In the genomic region with DNA sequence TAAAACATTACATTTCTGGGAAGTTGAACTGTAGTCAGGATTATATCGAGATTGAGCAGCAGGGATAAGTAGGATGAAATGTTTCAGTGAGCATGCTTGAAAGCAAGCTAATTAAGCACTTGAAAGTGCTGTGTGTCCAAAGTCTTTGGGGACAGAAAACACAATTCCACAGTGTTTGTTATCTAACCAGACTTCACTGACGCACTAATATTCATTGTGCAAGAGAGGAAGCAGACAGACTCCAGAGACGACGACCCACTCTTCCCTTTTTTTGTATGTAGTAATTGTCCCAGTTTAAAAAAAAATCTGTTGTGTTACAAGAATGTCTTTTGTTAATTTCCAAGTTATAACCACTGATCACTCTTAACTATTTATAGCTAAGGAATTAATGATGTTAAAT, we compare ENCODE assay signal across 16 mouse cellular contexts.
"Had no signal": no experiment of that assay in that cellular context is flagged by ENCODE, and none has a peak within 500 bp of the region (broad histone marks: within the 10 kb centered on the region; RNA-seq: fewer than 3 reads in every experiment).

No protein-coding gene starts in this region.

- H3K36me3 ChIP-seq: neural tube, embryonic 13.5 days; neural tube, embryonic 15.5 days; stomach, embryonic 15.5 days had no signal

- H3K4me1 ChIP-seq: neural tube, embryonic 13.5 days; neural tube, embryonic 15.5 days; stomach, embryonic 15.5 days had no signal

- DNase-seq: retina, postnatal 1 day; right cerebral cortex, adult 18-20 months; right cerebral cortex, postnatal 14 days; right cerebral cortex, postnatal 25 days; right cerebral cortex, postnatal 4 days; spleen, adult 18-20 months; thymus, adult 18-20 months; thymus, adult 2 months; thymus, postnatal 14 days; thymus, postnatal 25 days; thymus, postnatal 36 days; thymus, postnatal 4 days had no signal

- H3K4me2 ChIP-seq: neural tube, embryonic 13.5 days; neural tube, embryonic 15.5 days; stomach, embryonic 15.5 days had no signal

- H3K27me3 ChIP-seq: neural tube, embryonic 13.5 days; neural tube, embryonic 15.5 days; stomach, embryonic 15.5 days had no signal

- H3K27ac ChIP-seq: neural tube, embryonic 13.5 days; neural tube, embryonic 15.5 days; stomach, embryonic 15.5 days; stomach, postnatal 0 days had no signal

- H3K4me3 ChIP-seq: neural tube, embryonic 13.5 days; neural tube, embryonic 15.5 days; stomach, embryonic 15.5 days had no signal

- H3K9me3 ChIP-seq: neural tube, embryonic 13.5 days; neural tube, embryonic 15.5 days; stomach, embryonic 15.5 days had no signal

- H3K9ac ChIP-seq: neural tube, embryonic 13.5 days; neural tube, embryonic 15.5 days; stomach, embryonic 15.5 days had no signal
